Mouse (Mus musculus): ENCODE measurements around the gene Rnase1. TPM values are rescaled to one million over a fixed set of nuclear protein-coding genes. Genes with fewer than 3 reads are reported as not detected.
"Not testable (repeated sequence)": the region's sequence is repeated elsewhere in the genome, so short reads cannot be mapped to it uniquely, and the experiment has no call there.

Rnase1 gene
- polyA plus RNA-seq, 1 experiment, result 0.25 TPM

GRCm38 (mm10) chr14:51106449-51106967, 40.1 kb downstream of the Rnase1 start:
- Histone ChIP-seq H3K27ac (ENCODE audit: insufficient read depth, low read depth, low read length) (no peak overlapping the region), H3K27me3 (replicated peaks; ENCODE audit: control insufficient read depth, insufficient read depth, low read length) (no peaks in the 10 kb centered on the region), H3K36me3 (ENCODE audit: control insufficient read depth, insufficient read depth, low read length) (no peaks in the 10 kb centered on the region), H3K4me1 (ENCODE audit: control insufficient read depth, insufficient read depth, low read length) (no peaks in the 10 kb centered on the region), H3K4me3 (ENCODE audit: insufficient read depth, low read depth, low read length) (no peak overlapping the region)
- no peak for TF ChIP-seq CTCF (conservative IDR thresholded peaks at IDR 0.05; ENCODE audit: insufficient read depth, insufficient read length, low read depth, low read length)
- TF ChIP-seq POLR2A (IDR thresholded peaks at IDR 0.05; ENCODE audit: low read depth, low read length), result no peak
- DNase-seq, result peak; percentile 39

- WGBS, result 99% methylated on average over 2 of the region's 2 CpGs
- H3K4me3 ChIP-seq (ENCODE audit: insufficient read depth, low read depth, low read length), result no peak overlapping the region
- no peaks in the 10 kb centered on the region for H3K27me3 ChIP-seq (replicated peaks; ENCODE audit: control insufficient read depth, insufficient read depth, low read length)
- H3K27ac ChIP-seq (ENCODE audit: insufficient read depth, low read depth, low read length), result no peak overlapping the region
- no peaks in the 10 kb centered on the region for H3K4me1 ChIP-seq (ENCODE audit: control insufficient read depth, insufficient read depth, low read length)
- no peak for TF ChIP-seq CTCF (conservative IDR thresholded peaks at IDR 0.05; ENCODE audit: insufficient read depth, insufficient read length, low read depth, low read length)
- TF ChIP-seq POLR2A (IDR thresholded peaks at IDR 0.05; ENCODE audit: low read depth, low read length), result no peak
- no peak for DNase-seq
- no peaks in the 10 kb centered on the region for H3K36me3 ChIP-seq (ENCODE audit: control insufficient read depth, insufficient read depth, low read length)
Observed at GRCm38 (mm10) chr14:51104366-51104765, 42.2 kb downstream of the Rnase1 start.

DNA sequence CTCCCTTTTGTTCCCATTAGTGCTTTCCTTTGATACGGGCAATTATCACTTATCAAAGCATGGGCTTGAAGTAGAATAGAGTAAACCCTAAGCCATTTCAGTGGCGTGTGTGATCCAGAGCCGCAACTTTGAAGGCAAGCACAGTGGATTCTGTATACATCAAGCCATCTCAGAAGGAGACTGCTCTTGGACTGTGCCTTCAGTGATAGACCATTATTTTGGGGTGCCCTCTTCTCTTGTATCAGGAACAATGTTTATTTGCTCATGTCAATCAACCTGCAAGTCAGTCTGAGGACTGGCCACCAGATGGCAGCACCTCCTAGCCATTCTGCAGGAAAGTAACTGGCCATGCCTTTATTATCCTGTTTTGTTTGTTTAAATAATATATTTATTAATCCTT, 43.4 kb downstream of the Rnase1 start:
- DNase-seq, result peak; percentile 69
- 77% methylated on average over 3 of the region's 3 CpGs for WGBS
- Histone ChIP-seq H3K27ac (ENCODE audit: insufficient read depth, low read depth, low read length) (no peak overlapping the region), H3K4me1 (ENCODE audit: control insufficient read depth, insufficient read depth, low read length) (no peaks in the 10 kb centered on the region), H3K27me3 (replicated peaks; ENCODE audit: control insufficient read depth, insufficient read depth, low read length) (no peaks in the 10 kb centered on the region), H3K36me3 (ENCODE audit: control insufficient read depth, insufficient read depth, low read length) (no peaks in the 10 kb centered on the region), H3K4me3 (ENCODE audit: insufficient read depth, low read depth, low read length) (no peak overlapping the region)
- TF ChIP-seq CTCF (conservative IDR thresholded peaks at IDR 0.05; ENCODE audit: insufficient read depth, insufficient read length, low read depth, low read length), result peak; percentile 83
- TF ChIP-seq POLR2A (IDR thresholded peaks at IDR 0.05; ENCODE audit: low read depth, low read length), result no peak

DNA sequence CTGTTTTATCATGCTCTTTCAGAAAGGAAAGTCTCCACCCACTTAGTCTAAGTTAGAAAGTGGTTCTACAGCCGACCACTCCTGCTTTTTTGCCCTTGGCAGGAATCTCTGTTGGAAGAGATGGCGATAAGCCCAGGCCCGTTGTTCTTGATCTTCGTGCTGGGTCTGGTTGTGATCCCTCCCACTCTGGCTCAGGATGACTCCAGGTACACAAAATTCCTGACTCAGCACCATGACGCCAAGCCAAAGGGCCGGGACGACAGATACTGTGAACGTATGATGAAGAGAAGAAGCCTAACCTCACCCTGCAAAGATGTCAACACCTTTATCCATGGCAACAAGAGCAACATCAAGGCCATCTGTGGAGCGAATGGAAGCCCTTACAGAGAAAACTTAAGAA, 45.3 kb downstream of the Rnase1 start:
- H3K27ac ChIP-seq (ENCODE audit: insufficient read depth, low read depth, low read length), result no peak overlapping the region
- 56% methylated on average over 9 of the region's 9 CpGs for WGBS
- H3K36me3 ChIP-seq (ENCODE audit: control insufficient read depth, insufficient read depth, low read length), result no peaks in the 10 kb centered on the region
- no peaks in the 10 kb centered on the region for H3K27me3 ChIP-seq (replicated peaks; ENCODE audit: control insufficient read depth, insufficient read depth, low read length)
- no peak overlapping the region for H3K4me3 ChIP-seq (ENCODE audit: insufficient read depth, low read depth, low read length)
- DNase-seq, result no peak
- H3K4me1 ChIP-seq (ENCODE audit: control insufficient read depth, insufficient read depth, low read length), result no peaks in the 10 kb centered on the region
- TF ChIP-seq CTCF (conservative IDR thresholded peaks at IDR 0.05; ENCODE audit: insufficient read depth, insufficient read length, low read depth, low read length), result no peak
- TF ChIP-seq POLR2A (IDR thresholded peaks at IDR 0.05; ENCODE audit: low read depth, low read length), result no peak

- Histone ChIP-seq H3K27me3 (replicated peaks; ENCODE audit: control insufficient read depth, insufficient read depth, low read length) (no peaks in the 10 kb centered on the region), H3K36me3 (ENCODE audit: control insufficient read depth, insufficient read depth, low read length) (no peaks in the 10 kb centered on the region), H3K4me3 (ENCODE audit: insufficient read depth, low read depth, low read length) (no peak overlapping the region), H3K27ac (ENCODE audit: insufficient read depth, low read depth, low read length) (no peak overlapping the region), H3K4me1 (ENCODE audit: control insufficient read depth, insufficient read depth, low read length) (no peaks in the 10 kb centered on the region; the same call in 1 of the 2 replicates)
- DNase-seq, result no peak
- 79% methylated on average over 11 of the region's 11 CpGs for WGBS
- TF ChIP-seq CTCF (conservative IDR thresholded peaks at IDR 0.05; ENCODE audit: insufficient read depth, insufficient read length, low read depth, low read length) (no peak), POLR2A (IDR thresholded peaks at IDR 0.05; ENCODE audit: low read depth, low read length) (no peak)
Observed at GRCm38 (mm10) chr14:51098921-51099320, 47.7 kb downstream of the Rnase1 start.

DNA sequence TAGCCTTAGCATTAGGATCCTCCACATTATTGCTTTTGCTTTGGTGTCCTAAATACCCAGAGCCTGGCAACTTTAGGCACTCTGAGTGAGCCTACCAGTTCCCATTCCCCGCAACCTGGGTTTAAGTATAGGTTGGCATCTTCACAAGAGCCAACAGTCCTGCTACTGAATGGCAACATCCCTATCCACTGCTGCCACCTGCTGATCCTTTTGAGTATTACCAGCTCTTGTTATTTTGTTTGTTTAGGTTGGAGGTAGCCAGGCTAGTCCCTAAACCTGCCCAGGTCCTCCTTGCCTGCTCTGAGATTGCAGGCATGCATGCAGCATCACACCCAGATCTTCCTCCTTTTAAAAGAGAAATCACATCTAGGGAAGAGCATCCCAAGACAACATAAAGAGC, 48.3 kb downstream of the Rnase1 start:
- peak; percentile 60 for TF ChIP-seq CTCF (conservative IDR thresholded peaks at IDR 0.05; ENCODE audit: insufficient read depth, insufficient read length, low read depth, low read length)
- not testable (repeated sequence) for H3K4me1 ChIP-seq (ENCODE audit: control insufficient read depth, insufficient read depth, low read length); H3K4me3 ChIP-seq (ENCODE audit: insufficient read depth, low read depth, low read length); H3K27me3 ChIP-seq (replicated peaks; ENCODE audit: control insufficient read depth, insufficient read depth, low read length); H3K27ac ChIP-seq (ENCODE audit: insufficient read depth, low read depth, low read length); H3K36me3 ChIP-seq (ENCODE audit: control insufficient read depth, insufficient read depth, low read length)
- DNase-seq, result peak; percentile 91
- 12% methylated on average over 1 of the region's 1 CpGs for WGBS

DNA sequence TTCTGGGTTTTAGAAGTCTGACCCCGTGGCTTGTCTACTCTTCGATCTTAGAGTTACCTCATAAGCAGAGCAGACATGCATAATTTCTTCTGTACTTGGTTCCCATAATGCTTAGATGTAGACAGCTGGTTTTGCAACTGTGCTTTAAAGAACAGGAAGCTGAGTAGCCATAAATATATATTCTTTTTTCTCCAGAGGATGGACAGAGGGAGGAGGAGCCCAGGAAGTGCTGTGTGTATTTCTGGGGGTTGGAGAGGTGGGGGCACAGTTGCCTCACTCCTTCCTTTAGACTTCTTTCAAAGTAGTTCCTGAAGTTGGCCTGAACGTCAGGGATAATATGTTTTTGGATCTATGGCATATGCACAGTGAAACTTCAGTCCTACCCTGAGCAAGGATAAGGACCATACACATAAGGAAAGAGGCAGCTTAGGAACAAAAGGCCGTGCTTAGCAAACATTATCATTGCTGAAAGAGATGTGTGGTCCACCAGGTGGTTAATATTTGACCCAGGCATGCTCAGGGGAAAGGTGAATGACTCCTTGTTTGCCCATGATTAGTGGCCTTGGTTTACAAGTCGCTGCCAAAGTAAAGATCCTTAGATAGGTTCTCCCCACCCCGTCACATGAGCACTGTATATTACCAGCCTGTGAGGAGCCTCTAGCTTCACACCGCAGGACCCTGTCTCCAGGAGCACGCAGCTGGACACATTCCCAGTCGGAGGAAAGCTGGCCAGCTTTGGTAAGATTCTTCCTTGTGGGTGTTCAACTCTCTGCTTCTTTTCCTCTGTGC, 50.7 kb downstream of the Rnase1 start:
- H3K4me3 ChIP-seq (ENCODE audit: insufficient read depth, low read depth, low read length), result no peak overlapping the region
- 33% methylated on average over 9 of the region's 9 CpGs for WGBS
- DNase-seq, result peak; percentile 76
- no peak for TF ChIP-seq POLR2A (IDR thresholded peaks at IDR 0.05; ENCODE audit: low read depth, low read length)
- no peak for TF ChIP-seq CTCF (conservative IDR thresholded peaks at IDR 0.05; ENCODE audit: insufficient read depth, insufficient read length, low read depth, low read length)
- no peak overlapping the region for H3K27ac ChIP-seq (ENCODE audit: insufficient read depth, low read depth, low read length)
- H3K4me1 ChIP-seq (ENCODE audit: control insufficient read depth, insufficient read depth, low read length), result no peaks in the 10 kb centered on the region; the same call in 1 of the 2 replicates
- H3K36me3 ChIP-seq (ENCODE audit: control insufficient read depth, insufficient read depth, low read length), result no peaks in the 10 kb centered on the region
- H3K27me3 ChIP-seq (replicated peaks; ENCODE audit: control insufficient read depth, insufficient read depth, low read length), result no peaks in the 10 kb centered on the region

Other genes with a start within 250 kb of the Rnase1 start
- 0.34 and 1.2 TPM in 2 replicates for gene Klhl33, start 249.3 kb downstream of the Rnase1 start, polyA plus RNA-seq (2012; rRNA removed)
- gene Osgep, start 221.9 kb downstream of the Rnase1 start, polyA plus RNA-seq (2012; rRNA removed), result 54.6 and 77.8 TPM in 2 replicates
- 24.0 and 31.3 TPM in 2 replicates for gene Apex1, start 221.8 kb downstream of the Rnase1 start, polyA plus RNA-seq (2012; rRNA removed)
- 68.1 and 79.3 TPM in 2 replicates for gene Pip4p1, start 215.9 kb downstream of the Rnase1 start, polyA plus RNA-seq (2012; rRNA removed)
- 79.2 and 91.3 TPM in 2 replicates for gene Pnp, start 215.7 kb downstream of the Rnase1 start, polyA plus RNA-seq (2012; rRNA removed)
- gene Gm49342, start 202.3 kb downstream of the Rnase1 start, polyA plus RNA-seq (2012; rRNA removed), result 42.3 and 52.8 TPM in 2 replicates
- gene Pnp2, start 190.8 kb downstream of the Rnase1 start, polyA plus RNA-seq (2012; rRNA removed), result 0.54 and 0.56 TPM in 2 replicates
- not detected in 2 replicates for gene Rnase10, start 139.0 kb downstream of the Rnase1 start, polyA plus RNA-seq (2012; rRNA removed)
- gene Rnase9, start 104.9 kb downstream of the Rnase1 start, polyA plus RNA-seq (2012; rRNA removed), result not detected in 2 replicates
- gene Rnase11, start 96.6 kb downstream of the Rnase1 start, polyA plus RNA-seq (2012; rRNA removed), result not detected in 2 replicates
- gene Rnase12, start 89.1 kb downstream of the Rnase1 start, polyA plus RNA-seq (2012; rRNA removed), result not detected in 2 replicates
- not detected in 2 replicates for gene Olfr750, start 72.3 kb downstream of the Rnase1 start, polyA plus RNA-seq (2012; rRNA removed)
- gene Rnase4, start 55.7 kb downstream of the Rnase1 start, polyA plus RNA-seq (2012; rRNA removed), result 35.1 and 41.2 TPM in 2 replicates
- 4.7 and 5.1 TPM in 2 replicates for gene Ang, start 55.6 kb downstream of the Rnase1 start, polyA plus RNA-seq (2012; rRNA removed)
- gene Eddm3b, start 32.4 kb downstream of the Rnase1 start, polyA plus RNA-seq (2012; rRNA removed), result 0.42 and 0.64 TPM in 2 replicates
- gene Rnase6, start 22.9 kb downstream of the Rnase1 start, polyA plus RNA-seq (2012; rRNA removed), result 3.4 and 8.5 TPM in 2 replicates
- gene Rnase2b, start 15.5 kb upstream of the Rnase1 start, polyA plus RNA-seq (2012; rRNA removed), result not detected in 2 replicates
- not detected in 2 replicates for gene Ang2, start 52.4 kb upstream of the Rnase1 start, polyA plus RNA-seq (2012; rRNA removed)
- gene Ear14, start 56.6 kb upstream of the Rnase1 start, polyA plus RNA-seq (2012; rRNA removed), result not detected in 2 replicates
- gene Rnase2a, start 109.3 kb upstream of the Rnase1 start, polyA plus RNA-seq (2012; rRNA removed), result not detected in 2 replicates
- gene Gm7247, start 215.0 kb upstream of the Rnase1 start, polyA plus RNA-seq (2012; rRNA removed), result not detected in 2 replicates